Mouse (Mus musculus) spleen, adult 2 months (tissue): ENCODE measurements around the gene Pcdh7.

Experiments used
- CTCF ChIP-seq: fragments of 200-500 bp; IDR thresholded peaks from 2 replicates; pipeline ENCODE4 v1.5.1; 2011; ENCODE audit warnings: mild to moderate bottlenecking, inconsistent platforms; ENCODE audit not compliant: insufficient read depth, insufficient read length, insufficient replicate concordance; ENCODE audit errors: extremely low read depth
- POLR2A ChIP-seq: fragments of 200-500 bp; IDR thresholded peaks from 2 replicates; pipeline ENCODE4 v1.6.1; 2011; ENCODE audit warnings: low read depth, low read length, inconsistent platforms

DNA sequence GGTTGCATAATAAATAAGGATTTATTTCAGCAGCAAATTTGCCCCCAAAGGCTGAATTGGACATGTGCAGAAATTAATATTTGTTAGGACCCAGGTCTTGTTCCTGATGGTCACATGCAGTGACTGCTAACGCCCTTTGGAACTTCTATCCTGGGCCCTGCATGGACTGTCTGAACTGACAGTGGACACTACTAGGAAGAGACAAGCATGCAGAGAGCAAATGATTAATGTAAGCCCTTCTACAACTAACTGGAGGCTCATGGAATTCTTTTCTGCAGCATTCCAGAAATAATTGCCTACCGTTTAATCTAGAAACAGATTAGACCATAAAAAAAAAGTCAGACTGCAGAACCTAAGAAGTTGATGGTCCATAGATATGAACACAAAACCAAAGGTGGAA lies 119.4 kb downstream of the Pcdh7 start:
- TF ChIP-seq POLR2A (no peak), CTCF (no peak)
